Mouse (Mus musculus): ENCODE results near the gene Ube2ql1. TPM values are rescaled to one million over a fixed set of nuclear protein-coding genes. Genes with fewer than 3 reads are reported as not detected.

The Ube2ql1 gene
- polyA plus RNA-seq, 1 experiment from 2014 or later = 0.12 TPM

DNA sequence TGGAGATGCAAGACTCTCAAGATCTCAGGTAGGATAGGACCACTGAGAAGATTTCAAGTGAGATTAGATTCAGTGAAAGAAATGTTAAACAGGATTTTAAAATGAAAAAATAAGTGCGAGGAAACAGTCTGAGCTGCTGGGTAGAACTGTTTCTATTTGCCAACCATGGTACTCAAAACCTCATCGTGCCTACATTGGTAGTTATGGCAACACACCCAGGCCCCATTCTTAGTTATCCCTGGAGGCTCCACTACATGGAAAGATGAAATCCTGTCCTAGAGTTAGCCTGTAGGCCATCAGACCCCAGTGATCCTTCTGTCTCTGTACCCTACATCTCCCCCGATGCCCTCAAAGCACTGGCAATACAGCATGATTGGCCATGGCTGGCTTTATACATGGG, 14.3 kb downstream of the Ube2ql1 start:
- Histone ChIP-seq H3K9ac (replicated peaks; ENCODE audit: low read depth) (no peak overlapping the region), H3K27ac (ENCODE audit: low read length) (no peak overlapping the region), H3K4me3 (ENCODE audit: low read depth, low read length) (no peak overlapping the region), H3K4me2 (replicated peaks; ENCODE audit: low read depth, low read length) (no peak overlapping the region), H3K27me3 (replicated peaks; ENCODE audit: insufficient read depth, low read length) (no peaks in the 10 kb centered on the region), H3K36me3 (ENCODE audit: insufficient read depth, low read length) (no peaks in the 10 kb centered on the region), H3K9me3 (ENCODE audit: low read length) (no peaks in the 10 kb centered on the region), H3K4me1 (ENCODE audit: insufficient read depth, low read depth, low read length) (no peaks in the 10 kb centered on the region)
- 78% methylated on average over 3 of the region's 3 CpGs for WGBS
- TF ChIP-seq CTCF (IDR thresholded peaks at IDR 0.05) (no peak), EP300 (IDR thresholded peaks at IDR 0.05) (no peak)
- ATAC-seq (no peak), DNase-seq (ENCODE audit: low spot score) (no peak)

GRCm38 (mm10) chr13:69721141-69721540, 18.5 kb downstream of the Ube2ql1 start:
- Histone ChIP-seq H3K27me3 (replicated peaks; ENCODE audit: insufficient read depth, low read length) (no peaks in the 10 kb centered on the region), H3K4me1 (ENCODE audit: insufficient read depth, low read depth, low read length) (no peaks in the 10 kb centered on the region), H3K9ac (replicated peaks; ENCODE audit: low read depth) (no peak overlapping the region), H3K4me3 (ENCODE audit: low read depth, low read length) (no peak overlapping the region), H3K9me3 (ENCODE audit: low read length) (no peaks in the 10 kb centered on the region), H3K4me2 (replicated peaks; ENCODE audit: low read depth, low read length) (no peak overlapping the region), H3K27ac (ENCODE audit: low read length) (no peak overlapping the region), H3K36me3 (ENCODE audit: insufficient read depth, low read length) (no peaks in the 10 kb centered on the region)
- no peak for DNase-seq (ENCODE audit: low spot score)
- TF ChIP-seq CTCF (IDR thresholded peaks at IDR 0.05) (no peak), EP300 (IDR thresholded peaks at IDR 0.05) (no peak)
- no peak for ATAC-seq
- WGBS = 14% methylated on average over 6 of the region's 6 CpGs

DNA sequence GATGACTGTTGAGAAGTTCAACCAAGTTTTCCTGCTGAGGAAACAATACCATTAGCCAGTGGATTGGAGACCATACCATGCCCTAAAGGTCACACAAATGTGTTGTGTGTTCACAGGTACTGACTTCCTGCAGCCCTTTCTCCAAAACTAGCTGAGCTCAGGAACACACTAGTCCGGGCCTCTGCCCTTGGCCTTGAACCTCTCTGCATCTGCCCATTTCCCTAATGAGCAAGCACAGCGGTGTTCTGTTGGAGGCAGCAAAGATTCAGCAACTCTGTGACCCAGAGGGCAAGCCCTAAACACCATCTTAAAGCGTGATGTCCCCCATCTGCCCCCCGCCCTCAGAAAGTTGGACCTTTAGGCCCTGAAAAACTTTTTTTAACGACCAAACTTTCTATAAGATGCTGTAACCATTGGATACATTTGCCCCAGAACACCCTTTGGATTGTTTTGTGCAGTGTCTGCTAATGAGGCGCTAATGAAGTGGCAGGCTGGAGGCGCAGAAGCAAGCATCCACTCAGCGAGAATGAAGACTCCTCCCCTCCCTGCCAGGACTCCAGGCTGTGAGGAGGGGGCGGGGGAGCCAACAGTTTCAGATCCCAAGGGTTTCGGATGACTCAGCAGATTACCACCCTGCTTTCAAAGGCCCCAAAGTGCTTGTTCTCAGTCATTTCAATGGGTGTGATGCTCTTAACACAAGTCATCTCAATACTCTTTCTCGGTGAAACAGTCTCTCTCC, 21.7 kb downstream of the Ube2ql1 start:
- 11% methylated on average over 11 of the region's 11 CpGs for WGBS
- DNase-seq (ENCODE audit: low spot score) = no peak
- H3K4me2 ChIP-seq (replicated peaks; ENCODE audit: low read depth, low read length) = no peak overlapping the region
- TF ChIP-seq EP300 (IDR thresholded peaks at IDR 0.05) (no peak), CTCF (IDR thresholded peaks at IDR 0.05) (no peak)
- H3K27ac ChIP-seq (ENCODE audit: low read length) = no peak overlapping the region
- no peaks in the 10 kb centered on the region for H3K27me3 ChIP-seq (replicated peaks; ENCODE audit: insufficient read depth, low read length)
- no peak overlapping the region for H3K4me3 ChIP-seq (ENCODE audit: low read depth, low read length)
- no peaks in the 10 kb centered on the region for H3K9me3 ChIP-seq (ENCODE audit: low read length)
- ATAC-seq = no peak
- no peaks in the 10 kb centered on the region for H3K36me3 ChIP-seq (ENCODE audit: insufficient read depth, low read length)
- no peaks in the 10 kb centered on the region for H3K4me1 ChIP-seq (ENCODE audit: insufficient read depth, low read depth, low read length)
- no peak overlapping the region for H3K9ac ChIP-seq (replicated peaks; ENCODE audit: low read depth)

DNA sequence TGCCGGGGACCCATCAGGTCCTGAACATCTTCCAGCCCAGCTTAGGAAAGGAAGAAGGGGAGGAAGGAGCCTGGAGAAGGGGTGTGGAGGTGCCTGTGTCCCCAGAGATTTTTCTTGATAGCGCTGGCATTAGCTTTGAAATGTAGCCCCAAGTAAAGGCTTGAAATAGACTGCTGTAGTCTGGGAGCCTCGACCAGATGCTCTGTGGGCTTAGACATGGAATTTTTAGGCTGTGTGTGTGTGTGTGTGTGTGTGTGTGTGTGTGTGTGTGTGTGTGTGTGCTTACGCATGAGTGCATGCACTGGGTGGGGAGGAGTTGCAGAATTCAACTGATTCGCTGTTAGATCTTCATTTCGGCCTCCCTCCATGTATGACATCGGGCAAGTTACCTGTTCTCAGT, 31.5 kb downstream of the Ube2ql1 start:
- ATAC-seq (no peak), DNase-seq (ENCODE audit: low spot score) (no peak)
- TF ChIP-seq CTCF (IDR thresholded peaks at IDR 0.05) = no peak
- TF ChIP-seq EP300 (IDR thresholded peaks at IDR 0.05) = no peak
- H3K4me2 ChIP-seq (replicated peaks; ENCODE audit: low read depth, low read length) = no peak overlapping the region
- H3K4me3 ChIP-seq (ENCODE audit: low read depth, low read length) = no peak overlapping the region
- no peak overlapping the region for H3K9ac ChIP-seq (replicated peaks; ENCODE audit: low read depth)
- H3K27me3 ChIP-seq (replicated peaks; ENCODE audit: insufficient read depth, low read length) = no peaks in the 10 kb centered on the region
- no peaks in the 10 kb centered on the region for H3K36me3 ChIP-seq (ENCODE audit: insufficient read depth, low read length)
- no peak overlapping the region for H3K27ac ChIP-seq (ENCODE audit: low read length)
- WGBS = 88% methylated on average over 7 of the region's 7 CpGs
- H3K4me1 ChIP-seq (ENCODE audit: insufficient read depth, low read depth, low read length) = no peaks in the 10 kb centered on the region
- no peaks in the 10 kb centered on the region for H3K9me3 ChIP-seq (ENCODE audit: low read length)

DNA sequence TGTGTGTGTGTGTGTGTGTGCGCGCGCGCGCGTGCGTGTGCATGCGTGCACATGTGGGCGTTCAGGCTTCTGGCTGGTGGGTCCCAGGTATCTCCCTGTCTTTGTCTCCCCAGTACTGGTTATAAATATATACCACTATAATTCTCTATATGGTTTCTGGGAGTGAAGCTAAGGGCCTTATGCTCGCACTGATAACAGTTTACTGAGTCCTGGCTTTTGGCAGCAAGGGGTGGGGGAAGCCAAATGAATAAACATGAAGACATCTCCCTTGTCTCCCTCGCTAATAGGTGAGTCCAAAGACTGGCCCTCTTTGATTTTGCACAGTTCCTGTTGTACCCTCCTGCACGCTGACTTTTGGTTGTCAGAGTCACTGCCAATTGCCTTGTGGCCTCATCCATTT, 32.2 kb downstream of the Ube2ql1 start:
- H3K4me3 ChIP-seq (ENCODE audit: low read depth, low read length) = no peak overlapping the region
- WGBS = 90% methylated on average over 12 of the region's 12 CpGs
- ATAC-seq (no peak), DNase-seq (ENCODE audit: low spot score) (no peak)
- no peak overlapping the region for H3K9ac ChIP-seq (replicated peaks; ENCODE audit: low read depth)
- H3K9me3 ChIP-seq (ENCODE audit: low read length) = no peaks in the 10 kb centered on the region
- H3K4me2 ChIP-seq (replicated peaks; ENCODE audit: low read depth, low read length) = no peak overlapping the region
- H3K36me3 ChIP-seq (ENCODE audit: insufficient read depth, low read length) = no peaks in the 10 kb centered on the region
- no peaks in the 10 kb centered on the region for H3K27me3 ChIP-seq (replicated peaks; ENCODE audit: insufficient read depth, low read length)
- no peaks in the 10 kb centered on the region for H3K4me1 ChIP-seq (ENCODE audit: insufficient read depth, low read depth, low read length)
- no peak for TF ChIP-seq CTCF (IDR thresholded peaks at IDR 0.05)
- no peak for TF ChIP-seq EP300 (IDR thresholded peaks at IDR 0.05)
- no peak overlapping the region for H3K27ac ChIP-seq (ENCODE audit: low read length)

GRCm38 (mm10) chr13:69706919-69707318, 32.8 kb downstream of the Ube2ql1 start:
- H3K4me3 ChIP-seq (ENCODE audit: low read depth, low read length) = no peak overlapping the region
- no peak overlapping the region for H3K27ac ChIP-seq (ENCODE audit: low read length)
- WGBS = 18% methylated on average over 2 of the region's 2 CpGs
- no peaks in the 10 kb centered on the region for H3K27me3 ChIP-seq (replicated peaks; ENCODE audit: insufficient read depth, low read length)
- no peaks in the 10 kb centered on the region for H3K4me1 ChIP-seq (ENCODE audit: insufficient read depth, low read depth, low read length)
- H3K4me2 ChIP-seq (replicated peaks; ENCODE audit: low read depth, low read length) = no peak overlapping the region
- H3K9me3 ChIP-seq (ENCODE audit: low read length) = no peaks in the 10 kb centered on the region
- no peak for DNase-seq (ENCODE audit: low spot score)
- no peak overlapping the region for H3K9ac ChIP-seq (replicated peaks; ENCODE audit: low read depth)
- no peaks in the 10 kb centered on the region for H3K36me3 ChIP-seq (ENCODE audit: insufficient read depth, low read length)
- TF ChIP-seq CTCF (IDR thresholded peaks at IDR 0.05) = no peak
- TF ChIP-seq EP300 (IDR thresholded peaks at IDR 0.05) = no peak
- ATAC-seq = no peak
